Mouse (Mus musculus) heart, adult 2 months (tissue): ENCODE measurements around the gene Topaz1.

Experiments
- CTCF ChIP-seq: fragments of 200-600 bp; IDR thresholded peaks from 2 replicates; pipeline ENCODE4 v1.8.1; 2022; ENCODE audit warnings: antibody characterized with exemption, mild to moderate bottlenecking, moderate library complexity
- EP300 ChIP-seq: fragments of 200-500 bp; IDR thresholded peaks from 2 replicates; pipeline ENCODE4 v1.6.1; 2011; ENCODE audit warnings: low read depth, low read length, control low read depth; ENCODE audit not compliant: insufficient read depth

DNA sequence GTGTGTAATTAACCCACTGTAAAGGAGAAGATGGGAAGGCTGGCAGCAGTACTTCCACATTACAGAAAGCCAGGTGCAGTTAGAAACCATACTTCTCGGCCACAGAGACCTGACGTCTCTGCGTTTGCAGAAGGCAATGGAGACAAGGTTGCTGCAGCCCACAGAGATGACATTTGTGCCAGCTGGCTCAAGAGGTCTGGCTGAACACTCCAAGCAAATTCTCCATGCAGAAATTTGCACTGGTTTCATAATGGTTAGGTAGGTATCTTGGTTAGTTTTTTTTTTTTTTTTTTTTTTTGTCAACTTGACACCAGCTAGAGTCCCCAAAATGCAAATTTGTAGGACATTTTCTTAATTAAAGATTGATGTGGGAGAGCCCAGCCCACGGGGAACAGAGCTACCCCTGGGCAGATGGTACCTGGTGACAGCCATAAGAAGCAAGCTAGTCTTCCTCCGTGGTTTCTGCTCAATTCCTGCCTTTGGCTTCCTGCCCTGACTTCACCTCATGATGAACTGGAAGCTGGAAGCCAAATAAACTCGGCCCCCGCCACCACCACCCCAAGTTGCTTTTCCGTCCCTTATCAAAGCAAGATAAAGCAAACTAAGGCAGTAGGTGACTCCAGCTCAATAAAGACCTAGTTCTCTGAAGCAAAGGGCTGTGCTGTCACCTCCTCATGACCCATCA is 14.9 kb upstream of the Topaz1 start:
- TF ChIP-seq CTCF, result no peak
- no peak for TF ChIP-seq EP300
